Mouse (Mus musculus) cerebellum, adult 18-20 months (tissue): ENCODE measurements around the gene Mgat4a.
"Not testable (repeated sequence)": the region's sequence is repeated elsewhere in the genome, so short reads cannot be mapped to it uniquely, and the experiment has no call there.

ENCODE experiments used
- DNase-seq, 2 experiments: peaks; one replicate each; pipeline ENCODE4 v3.0.0; 2021

The Mgat4a gene

DNA sequence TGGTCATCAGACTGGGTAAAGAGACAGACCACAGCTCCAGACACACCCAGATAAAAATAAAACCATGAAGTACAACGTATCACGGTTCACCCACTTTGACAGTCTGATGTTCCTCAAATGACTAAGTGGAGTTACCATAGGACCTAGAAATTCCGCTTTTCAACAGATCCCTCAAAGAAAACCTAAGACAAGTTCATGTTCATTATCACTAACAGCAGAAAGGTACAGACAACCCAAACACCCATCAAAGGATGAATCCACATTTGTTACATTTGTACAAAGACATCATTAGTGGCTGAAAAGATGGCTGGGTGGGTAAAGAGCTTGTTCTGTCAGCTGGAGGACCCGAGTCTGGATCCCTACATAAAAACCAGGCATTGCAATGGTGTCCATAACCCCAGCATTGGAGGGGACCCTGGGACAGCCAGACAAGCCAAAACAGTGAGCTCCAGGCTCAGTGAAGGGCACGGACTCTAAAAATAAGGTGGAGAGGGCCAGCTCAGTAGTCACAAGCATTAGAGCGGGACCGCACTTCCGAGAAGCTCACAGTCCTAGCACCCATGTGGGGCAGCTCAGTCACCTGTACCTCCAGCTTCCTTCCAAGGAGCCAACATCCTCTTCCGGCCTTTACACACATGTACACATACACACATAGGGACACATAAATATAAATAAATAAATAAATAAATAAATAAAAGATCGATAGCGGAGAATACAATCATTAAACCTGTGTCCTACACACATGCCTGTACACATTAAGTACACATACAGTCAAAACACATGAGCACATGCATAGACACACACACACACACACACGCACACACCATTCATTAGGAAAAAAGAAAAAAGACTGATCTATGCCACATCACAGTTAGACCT is 8.9 kb downstream of the Mgat4a start:
- no peak for DNase-seq

DNA sequence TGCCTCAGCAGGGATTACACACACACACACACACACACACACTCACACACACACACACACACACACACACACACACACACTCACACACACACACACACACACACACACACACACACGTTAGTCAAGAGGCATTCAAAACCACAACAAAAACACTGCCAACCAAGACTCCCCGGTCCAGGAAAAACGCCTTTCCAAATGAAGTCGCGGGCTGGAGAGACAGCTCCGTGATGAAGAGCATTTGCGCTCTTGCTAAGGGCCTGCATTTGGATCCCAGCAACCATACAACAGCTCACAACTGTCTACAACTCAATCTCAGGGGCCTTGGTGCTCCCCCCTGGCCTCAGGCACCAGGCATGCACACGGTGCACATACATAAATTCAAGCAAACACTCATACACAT is 10.8 kb downstream of the Mgat4a start:
- no peak for DNase-seq

DNA sequence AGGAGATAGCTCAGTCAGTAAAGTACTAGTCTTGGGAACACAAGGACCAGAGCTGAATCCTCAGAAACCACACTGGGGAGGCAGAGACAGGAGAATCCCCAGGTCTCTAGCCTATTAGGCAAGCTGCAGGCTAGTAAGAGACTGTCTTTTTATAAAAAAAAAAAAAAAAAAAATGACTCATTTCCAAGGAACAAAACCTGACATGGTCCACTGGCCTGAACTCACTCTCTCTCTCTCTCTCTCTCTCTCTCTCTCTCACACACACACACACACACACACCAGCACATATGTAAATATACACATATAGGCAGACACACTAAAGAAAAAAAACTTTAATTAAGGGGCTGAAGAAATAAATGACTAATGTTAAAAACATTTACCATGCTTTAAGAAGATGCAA is 14.6 kb downstream of the Mgat4a start:
- DNase-seq, result no peak

DNA sequence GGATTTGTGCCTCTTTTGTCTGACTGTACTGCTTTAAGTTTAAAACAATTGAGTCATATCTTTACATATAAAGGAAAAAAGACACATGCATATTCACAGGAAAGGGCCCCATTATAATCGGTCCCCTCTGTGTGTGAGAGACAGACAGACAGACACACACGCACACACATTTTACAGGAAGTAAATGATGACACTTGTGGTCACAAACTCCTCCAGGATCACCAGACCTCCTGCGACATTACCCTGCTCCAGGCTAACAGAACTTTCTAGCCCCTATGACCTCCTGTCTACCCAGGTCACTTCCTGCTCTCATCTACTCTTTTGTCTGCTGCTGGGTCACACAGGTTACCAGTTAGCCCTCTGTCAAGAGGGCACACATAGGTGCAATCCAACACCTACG is 16.1 kb downstream of the Mgat4a start:
- DNase-seq, result no peak

DNA sequence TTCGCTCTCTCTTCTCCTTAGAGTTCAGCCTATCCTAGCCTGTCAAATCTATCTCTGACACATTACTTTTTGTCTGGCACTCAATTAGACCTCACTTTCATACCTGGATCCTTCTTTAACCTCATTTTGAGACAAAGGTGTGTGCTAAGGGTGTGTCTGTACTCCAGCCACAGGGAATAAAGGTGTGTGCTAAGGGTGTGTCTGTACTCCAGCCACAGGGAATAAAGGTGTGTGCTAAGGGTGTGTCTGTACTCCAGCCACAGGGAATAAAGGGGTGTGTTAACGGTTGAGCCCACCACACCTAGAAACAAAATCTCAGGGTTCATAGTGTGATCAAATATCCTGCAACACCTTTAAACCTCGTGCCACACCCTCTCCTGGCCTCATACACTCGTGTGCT is 16.7 kb downstream of the Mgat4a start:
- not testable (repeated sequence) for DNase-seq

DNA sequence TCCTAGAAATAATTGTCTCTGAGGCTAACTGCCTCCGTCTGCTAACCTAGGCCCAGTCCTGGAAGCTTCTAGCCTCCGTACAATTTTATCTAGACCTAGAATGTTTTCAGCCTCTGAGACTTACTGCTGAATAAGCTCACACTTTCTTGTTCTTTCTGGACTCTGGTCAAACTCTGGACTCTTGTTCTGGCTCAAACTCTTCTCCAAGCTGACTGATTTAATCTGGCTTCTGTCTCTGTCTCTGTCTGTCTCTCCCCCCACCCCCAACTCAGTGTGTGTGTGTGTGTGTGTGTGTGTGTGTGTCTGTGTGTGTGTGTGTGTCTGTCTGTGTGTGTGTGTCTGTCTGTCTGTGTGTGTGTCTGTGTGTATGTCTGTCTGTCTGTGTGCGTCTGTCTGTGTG is 17.3 kb downstream of the Mgat4a start:
- not testable (repeated sequence) for DNase-seq

DNA sequence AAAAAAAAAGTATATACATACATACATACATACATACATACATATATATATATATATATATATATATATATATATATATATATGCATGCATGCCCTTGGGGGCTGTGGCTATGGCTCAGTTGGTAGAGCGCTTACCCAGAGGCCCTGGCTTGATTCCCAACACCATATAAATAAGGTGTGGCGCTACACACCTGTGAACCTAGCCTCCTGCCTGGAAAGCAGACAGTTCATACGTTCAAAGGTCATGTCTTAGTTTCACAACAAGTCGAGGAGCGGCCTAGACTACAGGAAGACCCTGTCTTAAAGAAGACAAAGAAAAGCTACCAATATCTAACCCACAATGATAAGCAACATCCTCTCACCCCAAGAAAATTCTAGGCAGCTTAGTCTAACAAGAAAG is 18.7 kb downstream of the Mgat4a start:
- no peak for DNase-seq

DNA sequence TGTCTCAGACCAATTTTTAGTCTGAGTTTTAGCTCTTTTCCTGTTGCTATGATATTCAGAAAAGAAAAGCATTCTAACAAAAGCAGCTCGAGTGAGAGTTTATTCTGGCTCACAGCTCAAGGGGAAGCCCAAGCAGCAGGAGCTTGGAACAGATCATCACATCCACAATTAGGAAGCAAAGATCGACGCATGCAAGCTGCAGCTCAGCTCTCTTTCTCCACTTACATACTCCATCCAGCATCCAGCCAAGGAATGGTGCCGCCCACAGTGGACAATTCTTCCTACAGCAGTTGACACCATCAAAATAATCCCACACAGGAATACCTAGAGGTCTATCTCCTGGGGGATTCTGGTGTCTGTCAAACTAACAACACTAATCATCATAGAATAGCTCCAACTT is 22.0 kb downstream of the Mgat4a start:
- DNase-seq, result no peak

DNA sequence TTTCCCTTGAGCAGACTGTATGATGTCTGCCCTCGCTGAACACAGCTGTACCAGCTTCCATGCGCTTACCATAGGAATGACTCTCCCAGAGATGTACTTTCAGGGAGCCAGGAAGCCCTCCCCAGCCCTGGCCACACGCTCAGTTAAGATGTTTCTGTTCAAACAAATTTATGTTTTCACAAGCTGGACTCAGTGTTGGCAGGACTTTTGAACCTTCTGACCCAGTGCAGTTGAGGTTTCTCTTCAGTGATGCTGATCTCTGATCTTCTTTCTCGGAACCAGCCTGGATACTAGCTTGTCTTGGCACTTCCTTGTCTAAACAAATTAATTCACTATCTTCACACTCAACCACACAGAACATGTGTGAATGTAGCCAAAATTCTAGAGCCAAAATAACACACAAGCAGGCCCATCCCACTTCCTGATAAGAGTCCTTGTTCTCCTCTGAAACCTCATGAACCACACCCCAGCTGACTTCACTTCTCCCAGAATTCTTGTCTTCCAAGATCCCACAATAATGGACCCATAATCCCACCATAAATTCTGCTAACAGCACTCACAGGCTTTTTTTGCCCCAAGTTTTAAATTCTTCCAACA is 22.6 kb downstream of the Mgat4a start:
- DNase-seq, result no peak

DNA sequence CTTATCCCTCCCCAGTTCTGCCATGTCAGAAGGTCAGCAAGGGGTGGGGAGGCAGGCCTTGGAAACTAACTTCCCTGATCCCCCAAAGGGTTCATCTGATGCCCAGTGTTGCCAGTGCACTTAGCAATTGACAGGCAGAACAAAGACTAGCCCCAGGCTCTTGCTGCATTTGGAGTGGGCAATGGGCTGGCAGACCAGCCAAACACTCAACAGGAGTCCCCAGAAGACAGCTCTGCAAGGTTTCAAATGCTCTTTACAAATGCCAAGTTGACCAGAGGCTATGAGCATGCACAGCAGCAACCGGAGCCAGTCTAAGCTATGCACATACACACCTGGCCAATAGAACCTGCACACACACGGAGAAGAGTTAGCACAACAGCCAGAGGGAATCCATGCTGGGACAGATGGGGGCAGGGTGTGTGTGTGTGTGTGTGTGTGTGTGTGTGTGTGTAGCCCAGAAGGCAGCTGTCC is 27.8 kb downstream of the Mgat4a start:
- DNase-seq, result peak; percentile 15 to 31

DNA sequence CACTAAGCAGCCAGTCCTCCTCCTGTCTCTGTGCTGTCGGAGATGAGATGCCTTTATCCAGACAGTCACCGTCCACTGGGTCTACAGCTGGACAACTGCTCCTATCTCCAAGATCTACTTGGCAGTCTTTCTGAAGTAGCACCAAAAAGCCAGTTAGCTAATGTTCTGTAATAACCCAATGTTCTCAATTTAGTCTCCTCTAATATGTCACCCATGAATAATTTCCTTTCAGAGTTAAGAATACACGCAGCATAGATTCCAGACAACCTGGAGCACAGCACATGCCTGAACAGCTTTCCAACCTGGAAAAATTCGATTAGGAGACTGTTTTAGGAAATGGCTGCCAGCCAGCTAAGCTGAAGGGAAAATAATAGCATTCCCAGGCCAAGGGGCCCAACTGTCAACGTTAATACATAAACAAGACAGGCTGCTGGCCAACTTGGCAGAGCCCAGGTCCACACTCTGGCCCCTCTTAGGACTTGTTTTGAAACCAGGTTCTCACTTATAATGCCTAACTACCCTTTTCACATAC is 28.6 kb downstream of the Mgat4a start:
- DNase-seq, result peak; percentile 79

DNA sequence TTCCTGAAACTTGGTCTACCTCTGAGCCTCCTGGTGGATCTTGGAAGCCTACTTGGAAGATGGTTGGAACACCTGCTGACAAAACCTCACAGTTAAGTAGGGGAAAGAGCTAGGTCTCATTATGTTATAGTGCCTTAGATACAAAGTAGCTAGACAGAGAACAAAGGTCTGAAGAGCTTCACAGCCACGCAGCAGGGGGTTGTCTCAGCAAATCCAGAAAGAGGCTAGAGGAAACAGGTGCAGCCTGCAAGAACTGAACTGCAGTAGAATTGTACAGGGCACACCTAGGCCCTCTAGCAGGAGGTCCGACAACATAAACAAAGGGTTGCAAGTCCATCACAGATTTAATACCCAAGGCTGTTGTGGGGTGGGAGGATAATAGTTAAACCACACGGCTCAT is 30.6 kb downstream of the Mgat4a start:
- DNase-seq, result no peak

DNA sequence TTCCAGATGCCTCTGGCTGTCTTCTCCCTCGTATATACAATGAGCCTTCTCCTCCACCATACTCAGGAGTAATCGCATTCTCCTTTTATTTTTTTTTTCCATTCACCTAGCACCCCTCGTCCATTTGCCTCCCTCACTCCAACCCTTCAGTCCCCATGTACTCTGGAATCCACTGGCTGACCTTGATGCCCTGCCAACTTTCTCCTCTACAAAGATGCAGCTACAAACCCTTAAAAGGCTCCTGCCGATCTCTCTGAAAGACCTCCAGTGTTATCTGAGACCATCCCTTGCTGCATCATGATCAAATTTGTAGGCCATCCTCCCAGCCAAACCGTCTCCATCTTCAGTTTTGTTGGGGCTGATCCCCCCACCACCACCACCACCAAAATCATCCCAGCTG is 31.4 kb downstream of the Mgat4a start:
- no peak for DNase-seq

DNA sequence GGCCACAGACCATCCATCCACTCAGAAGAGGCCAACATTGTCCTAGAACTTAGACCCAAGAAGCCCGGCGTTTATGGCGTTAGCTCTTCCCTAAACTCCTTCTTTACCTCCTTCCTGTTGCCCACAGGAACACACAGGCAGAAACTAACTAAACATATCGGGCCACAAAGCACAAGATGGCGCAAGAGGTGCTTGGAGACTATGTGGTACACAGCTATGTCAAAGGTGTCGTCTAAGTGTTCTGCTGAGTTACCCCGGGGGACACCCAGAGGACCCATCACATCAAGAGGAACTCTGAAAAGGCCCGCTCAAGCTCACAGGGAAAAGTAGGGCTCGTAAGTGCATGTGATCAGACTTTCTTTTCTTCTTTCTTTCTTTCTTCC is 35.5 kb downstream of the Mgat4a start:
- no peak for DNase-seq

DNA sequence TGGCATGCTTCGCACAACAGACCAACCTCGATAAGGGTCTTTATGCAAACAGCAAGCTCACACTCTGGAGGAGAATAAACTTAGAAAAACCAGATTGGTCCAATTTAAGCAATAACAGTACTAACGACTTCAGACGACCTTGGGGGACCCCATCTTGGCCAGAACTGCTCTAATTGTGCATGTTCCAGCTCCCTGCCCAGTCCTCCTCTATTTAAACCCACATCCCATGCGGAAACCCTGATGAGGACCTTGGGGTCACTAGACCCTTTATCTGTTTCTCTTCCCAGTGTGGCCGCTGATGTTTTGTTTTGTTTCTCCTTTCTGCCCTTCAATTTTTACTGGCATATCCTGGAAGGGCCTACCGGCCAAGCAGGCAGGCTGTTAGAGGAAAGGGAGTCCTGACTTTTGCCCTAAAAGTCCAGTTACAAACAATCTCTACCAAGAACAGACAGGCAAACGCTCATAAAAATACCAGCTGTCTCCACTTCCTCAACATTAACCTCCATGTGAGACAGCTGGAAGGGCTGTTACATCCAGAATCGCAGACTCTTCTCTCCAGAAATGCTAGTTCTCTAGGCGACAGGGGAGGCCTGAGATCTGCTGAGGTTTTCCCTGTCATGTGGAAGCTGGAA is 36.0 kb downstream of the Mgat4a start:
- DNase-seq, result no peak

DNA sequence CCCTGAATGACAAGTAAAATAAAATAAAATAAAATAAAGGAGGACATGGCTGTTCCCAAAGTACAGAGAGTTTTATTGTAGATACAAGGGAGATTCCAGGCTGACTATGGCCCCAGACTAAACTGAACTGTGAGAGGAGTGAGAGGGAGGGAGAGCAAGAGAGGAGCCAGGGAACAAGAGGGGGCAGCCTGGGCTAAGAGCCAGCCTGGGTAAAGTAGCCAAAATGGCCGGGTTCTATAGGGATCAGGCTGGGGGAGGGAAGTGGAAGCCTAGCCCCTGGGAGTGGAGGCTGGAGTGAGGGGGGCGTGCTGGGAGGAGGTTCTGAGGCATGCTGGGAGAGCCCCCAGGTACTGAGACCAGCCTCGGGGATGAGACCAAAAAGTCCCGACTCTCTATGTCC is 37.2 kb downstream of the Mgat4a start:
- peak in 1 of 2 experiments; percentile 22 for DNase-seq

DNA sequence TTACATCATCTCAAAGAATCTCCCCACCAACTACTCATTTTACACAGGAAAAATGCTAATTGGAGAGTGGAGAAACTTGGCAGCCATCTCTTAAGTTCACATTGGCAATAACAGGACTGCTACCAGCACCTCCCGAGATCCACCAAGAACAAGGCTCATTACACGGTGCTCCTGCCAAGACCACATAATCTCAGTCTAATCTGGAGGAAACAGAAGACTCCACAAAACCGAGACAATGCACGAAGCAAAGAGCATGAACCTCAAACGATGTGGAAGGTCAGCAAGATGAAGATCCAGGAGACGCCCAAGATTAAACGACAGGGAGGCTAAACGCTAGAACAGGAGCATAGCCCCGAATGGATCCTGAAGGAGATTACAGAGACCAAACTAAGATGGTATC is 38.5 kb downstream of the Mgat4a start:
- no peak for DNase-seq

DNA sequence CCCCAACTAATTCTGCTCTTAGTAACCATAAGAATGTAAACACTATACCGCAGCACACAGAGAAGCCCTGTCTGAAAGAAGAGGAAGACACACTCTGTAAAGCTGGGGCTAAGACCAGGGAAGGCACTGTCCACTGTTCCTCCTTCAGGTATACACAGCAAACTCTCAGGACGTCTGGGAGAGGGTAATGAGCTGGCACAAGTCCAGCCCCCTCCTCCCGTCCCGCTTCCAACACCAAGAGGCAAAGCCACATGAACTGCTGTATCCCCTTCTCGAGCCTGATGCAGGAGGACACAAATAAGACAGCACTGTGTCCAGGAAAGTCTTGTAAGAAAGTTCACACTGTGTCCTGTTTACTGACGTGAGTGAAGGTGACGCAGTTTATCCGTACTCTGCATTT is 40.1 kb downstream of the Mgat4a start:
- DNase-seq, result no peak

DNA sequence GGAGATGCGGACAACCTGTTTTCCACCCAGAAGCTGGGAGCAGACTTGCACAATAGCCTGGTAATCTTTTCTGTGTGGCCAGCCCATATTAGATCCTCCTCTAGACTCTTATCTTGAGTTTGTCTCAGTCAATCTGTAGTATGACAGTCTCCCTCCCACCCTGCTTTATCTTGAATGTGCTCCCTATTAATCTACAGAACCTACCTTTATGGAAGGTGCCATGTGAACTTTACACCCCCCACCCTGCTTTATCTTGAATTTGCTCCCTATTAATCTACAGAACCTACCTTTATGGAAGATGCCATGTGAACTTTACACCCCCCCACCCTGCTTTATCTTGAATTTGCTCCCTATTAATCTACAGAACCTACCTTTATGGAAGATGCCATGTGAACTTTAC is 41.4 kb downstream of the Mgat4a start:
- not testable (repeated sequence) for DNase-seq

DNA sequence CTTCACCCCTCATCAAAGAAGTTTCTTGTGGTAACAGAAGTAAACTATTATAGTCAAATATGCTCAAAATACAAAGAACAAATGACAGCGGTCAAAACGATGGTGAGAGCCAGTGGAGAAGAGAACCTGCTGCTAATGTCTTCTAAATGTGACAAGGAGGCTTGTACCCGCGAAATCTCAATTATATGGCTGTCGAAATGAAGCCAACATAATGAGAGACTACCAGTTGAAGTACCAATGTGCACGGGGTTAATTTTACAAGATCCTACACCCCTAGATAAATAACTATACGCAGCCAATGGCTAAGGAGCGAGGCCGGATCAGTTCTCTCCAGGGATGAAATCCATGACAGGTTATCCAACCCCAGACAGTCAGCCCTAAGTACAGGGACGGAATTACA is 41.9 kb downstream of the Mgat4a start:
- no peak for DNase-seq

DNA sequence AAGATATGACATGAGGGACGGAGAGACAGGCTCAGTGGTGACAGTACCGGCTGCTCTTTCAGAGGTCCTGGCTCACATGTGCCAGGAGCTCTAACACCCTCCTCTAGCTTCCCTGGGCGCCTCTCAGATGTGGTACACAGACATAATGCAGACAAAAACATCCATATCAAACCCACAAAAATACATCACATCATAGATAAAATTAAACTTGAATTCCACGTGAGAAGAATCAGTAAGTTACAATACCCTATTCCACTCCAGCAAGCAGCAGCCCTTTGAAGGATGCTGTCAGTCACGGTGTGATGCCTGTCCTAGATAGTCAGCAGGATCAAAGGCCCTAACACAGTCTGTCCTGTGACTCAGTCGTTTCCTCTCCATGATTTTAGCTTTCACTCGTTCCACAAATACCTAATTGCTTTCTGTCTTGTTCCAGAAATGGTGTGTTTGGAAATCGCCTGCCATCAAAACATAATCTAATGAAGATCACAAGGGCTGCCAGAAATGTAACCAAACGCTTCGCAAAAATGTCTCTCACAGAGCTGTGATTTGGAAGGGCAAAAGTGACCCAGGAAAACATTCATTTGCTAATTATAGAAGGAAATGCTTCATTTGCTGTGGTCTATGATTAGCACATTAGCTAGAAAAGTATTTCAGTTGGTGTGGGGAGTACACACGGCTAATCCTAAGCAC is 44.1 kb downstream of the Mgat4a start:
- no peak for DNase-seq

DNA sequence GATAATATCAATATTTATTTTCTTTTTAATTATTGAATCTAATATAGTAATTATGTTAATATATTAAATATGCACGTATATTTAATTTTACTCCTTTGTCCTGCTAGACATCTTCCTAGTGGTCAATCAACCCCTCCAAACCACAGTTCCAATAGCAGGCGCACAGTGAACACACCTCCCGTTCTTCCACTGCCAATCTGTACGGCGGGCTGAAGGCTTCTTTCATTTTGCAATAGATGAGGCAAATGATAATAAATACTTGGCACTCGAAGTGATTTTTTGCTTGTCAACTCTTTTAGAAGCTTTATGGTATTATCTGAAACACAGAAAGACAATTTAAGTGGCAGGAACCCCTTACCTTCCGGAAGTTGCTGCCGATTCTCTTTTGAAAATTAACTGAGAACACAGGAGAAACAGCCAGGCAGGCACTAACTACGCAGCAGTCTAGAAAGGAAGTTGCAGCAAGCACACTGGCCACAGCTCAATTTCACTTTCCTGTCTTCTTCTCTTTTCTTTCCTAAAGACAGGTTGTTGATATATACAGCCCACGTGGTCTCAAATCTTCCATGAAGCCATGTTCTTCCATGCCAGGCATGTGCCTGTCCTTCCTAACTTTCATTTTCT is 45.0 kb downstream of the Mgat4a start:
- no peak for DNase-seq

DNA sequence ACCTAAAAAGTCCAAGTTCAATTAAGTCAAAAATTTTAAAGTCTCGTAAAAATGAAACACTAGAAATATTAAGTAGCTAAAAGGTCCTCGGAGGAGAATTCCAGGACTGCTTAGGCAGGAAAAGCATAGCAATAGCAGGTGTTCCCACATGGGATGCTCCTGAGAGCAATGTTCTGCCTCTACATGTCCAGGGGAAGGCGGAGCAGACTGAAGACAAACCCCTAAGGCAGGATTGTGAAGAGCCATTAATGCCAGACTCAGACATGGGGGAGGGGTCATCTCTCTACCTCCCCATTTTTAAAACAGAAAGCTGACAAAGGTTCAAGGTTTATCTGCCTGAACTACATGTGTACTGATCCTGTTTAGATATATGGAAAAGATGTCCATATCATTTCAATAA is 45.7 kb downstream of the Mgat4a start:
- DNase-seq, result no peak
